Mouse (Mus musculus) megakaryocyte, embryonic 14.5 days (primary cell): ENCODE results near the gene Lig1.
"Not testable (repeated sequence)": the region's sequence is repeated elsewhere in the genome, so short reads cannot be mapped to it uniquely, and the experiment has no call there.

Source experiments
- FLI1 ChIP-seq: IDR thresholded peaks from 2 replicates; pipeline ENCODE4 v1.6.1; 2012; ENCODE audit warnings: low read length, inconsistent platforms, mixed read lengths
- GATA1 ChIP-seq: IDR thresholded peaks from 3 replicates; pipeline ENCODE4 v1.6.1; 2012; ENCODE audit warnings: mixed read lengths, low read length, inconsistent platforms, borderline replicate concordance

- TF ChIP-seq GATA1, FLI1: not testable (repeated sequence)
Measured at GRCm38 (mm10) chr7:13278957-13279356, 1.9 kb downstream of the Lig1 start.
